Comparison of ENCODE assay signal across 8 mouse cellular contexts in genomic region chr5:5265861-5266786, GRCm38 (mm10).
DNase-seq lines count a peak whose midpoint lies in the region; ATAC-seq lines count a peak whose summit lies in the region.

No protein-coding gene starts in this region.

- peaks cover 26% of the 10 kb centered on the region for H3K4me1 ChIP-seq in forebrain, embryonic 13.5 days
- peaks cover 26% of the 10 kb centered on the region for H3K4me1 ChIP-seq in hindbrain, embryonic 10.5 days (replicated peaks)

- DNase-seq in ovary, postnatal 36 days (ENCODE audit: low spot score) = peak; percentile 18
- DNase-seq in ovary, adult 18-20 months (ENCODE audit: low spot score) = no peak
- DNase-seq in c-Kit-positive CD71-negative TER-119-negative erythroid progenitor cells, embryonic 14.5 days (ENCODE audit: low read depth) = peak; percentile 34
- DNase-seq in hindbrain, embryonic 10.5 days (ENCODE audit: low spot score) = no peak
- peak; percentile 79 to 83 for DNase-seq in layer of hippocampus, postnatal 10 days (ENCODE audit: low spot score in 2 of 2)
- peak; percentile 63 to 75 for DNase-seq in right cerebral cortex, postnatal 36 days (ENCODE audit: low spot score in 2 of 2)

- ATAC-seq in forebrain, embryonic 13.5 days = peak; percentile 82
- peak; percentile 99 for ATAC-seq in megakaryocyte progenitor cell, adult 5-6 weeks (replicated peaks; ENCODE audit: poor library complexity)

- peak overlapping the region; percentile 22; the same call in 1 of the 2 replicates for H3K4me3 ChIP-seq in forebrain, embryonic 13.5 days
- no peak overlapping the region for H3K4me3 ChIP-seq in hindbrain, embryonic 10.5 days

- WGBS in forebrain, embryonic 13.5 days = 24% methylated on average over 10 of the region's 10 CpGs
- WGBS in hindbrain, embryonic 10.5 days = 40% methylated on average over 10 of the region's 10 CpGs

- no peaks in the 10 kb centered on the region for H3K9me3 ChIP-seq in forebrain, embryonic 13.5 days (replicated peaks)
- no peaks in the 10 kb centered on the region for H3K9me3 ChIP-seq in hindbrain, embryonic 10.5 days

- H3K36me3 ChIP-seq in forebrain, embryonic 13.5 days (ENCODE audit: poor library complexity, severe bottlenecking) = no peaks in the 10 kb centered on the region
- no peaks in the 10 kb centered on the region for H3K36me3 ChIP-seq in hindbrain, embryonic 10.5 days

- H3K4me2 ChIP-seq in forebrain, embryonic 13.5 days = peak overlapping the region; percentile 49

- H3K9ac ChIP-seq in forebrain, embryonic 13.5 days = 0 out of 2 replicates have a peak overlapping the region, but pooled peaks have one; percentile 34

- H3K27ac ChIP-seq in forebrain, embryonic 13.5 days = peak overlapping the region; percentile 74
- H3K27ac ChIP-seq in hindbrain, embryonic 10.5 days = peak overlapping the region; percentile 50; the same call in 1 of the 2 replicates

- H3K27me3 ChIP-seq in forebrain, embryonic 13.5 days = no peaks in the 10 kb centered on the region
- H3K27me3 ChIP-seq in hindbrain, embryonic 10.5 days (ENCODE audit: insufficient read depth, poor library complexity, severe bottlenecking) = no peaks in the 10 kb centered on the region

Comparison
In these comparisons a context has a peak if more than half of its experiments do, and no peak if none do; other contexts are left out.
1. DNase-seq: peak in ovary, postnatal 36 days (single experiment), c-Kit-positive CD71-negative TER-119-negative erythroid progenitor cells, embryonic 14.5 days (single experiment), layer of hippocampus, postnatal 10 days (2 of 2) and right cerebral cortex, postnatal 36 days (2 of 2); none in ovary, adult 18-20 months (single experiment) and hindbrain, embryonic 10.5 days (single experiment).